11 mouse cellular contexts compared by ENCODE assay signal in the genomic region with DNA sequence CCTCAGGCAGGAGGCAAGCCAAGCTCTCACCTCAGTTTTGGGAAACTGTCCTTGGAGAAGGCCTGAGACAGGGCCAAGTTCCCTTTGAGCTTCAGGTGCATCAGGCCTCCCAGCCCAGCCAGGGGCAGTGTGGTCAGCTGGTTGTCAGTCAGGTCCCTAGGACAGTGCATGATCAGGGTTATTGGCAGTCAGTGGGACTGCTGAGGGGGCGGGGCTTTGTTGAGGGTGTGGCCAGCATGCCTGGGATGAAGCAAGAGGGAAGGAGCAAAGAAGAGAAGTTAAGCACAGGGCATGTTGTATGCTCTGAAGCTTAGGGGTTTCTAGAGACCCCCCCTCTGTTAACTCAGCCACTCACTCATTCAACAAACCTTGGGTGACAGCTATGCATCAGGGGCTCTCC. TPM values are rescaled to one million over a fixed set of nuclear protein-coding genes. Genes with fewer than 3 reads are reported as not detected.
A peak's percentile ranks its signal among the peaks of the same experiment; 100 is the strongest.
DNase-seq lines count a peak whose midpoint lies in the region; ATAC-seq and TF ChIP-seq lines count a peak whose summit lies in the region.
"Had no signal": no experiment of that assay in that cellular context is flagged by ENCODE, and none has a peak within 500 bp of the region (broad histone marks: within the 10 kb centered on the region; RNA-seq: fewer than 3 reads in every experiment).

No protein-coding gene starts in this region.

- no peak overlapping the region for H3K4me3 ChIP-seq in gastrocnemius, adult 2 months
- no peak overlapping the region for H3K4me3 ChIP-seq in limb, embryonic 11.5 days (ENCODE audit: low read depth, low read length)
- no peak overlapping the region for H3K4me3 ChIP-seq in limb, embryonic 10.5 days
- no peak overlapping the region for H3K4me3 ChIP-seq in MEL (ENCODE audit: control insufficient read depth in 1 of 2, insufficient read depth in 1 of 2, low read depth in 2 of 2, low read length in 2 of 2)
- H3K4me3 ChIP-seq in liver, embryonic 13.5 days (replicated peaks) = no peak overlapping the region
- H3K4me3 ChIP-seq: forebrain, embryonic 10.5 days had no signal

- H3K9me3 ChIP-seq in limb, embryonic 11.5 days (ENCODE audit: control insufficient read depth, low read length) = no peaks in the 10 kb centered on the region
- H3K9me3 ChIP-seq in limb, embryonic 10.5 days (replicated peaks) = no peaks in the 10 kb centered on the region
- no peaks in the 10 kb centered on the region for H3K9me3 ChIP-seq in MEL (replicated peaks; ENCODE audit: insufficient read depth, low read length)
- no peaks in the 10 kb centered on the region for H3K9me3 ChIP-seq in liver, embryonic 13.5 days (replicated peaks)
- H3K9me3 ChIP-seq: forebrain, embryonic 10.5 days had no signal

- peak; percentile 47 for DNase-seq in gastrocnemius, adult 2 months
- no peak for DNase-seq in gastrocnemius, adult 18-20 months (ENCODE audit: low spot score)
- DNase-seq in limb, embryonic 11.5 days (ENCODE audit: low spot score) = no peak
- no peak for DNase-seq in limb, embryonic 10.5 days (ENCODE audit: low spot score)
- DNase-seq in MEL (ENCODE audit: low read depth, low spot score) = peak; percentile 11
- DNase-seq in liver, embryonic 13.5 days = peak; percentile 7
- DNase-seq in frontal cortex, postnatal 36 days (ENCODE audit: low spot score in 2 of 2) = no peak
- DNase-seq in left cerebral cortex, adult 11 months (ENCODE audit: low spot score) = no peak
- DNase-seq: embryo, embryonic 11 days; lung, embryonic 14.5 days had no signal

- no peaks in the 10 kb centered on the region for H3K27me3 ChIP-seq in limb, embryonic 11.5 days (ENCODE audit: control insufficient read depth, insufficient read depth, low read length)
- H3K27me3 ChIP-seq in limb, embryonic 10.5 days (ENCODE audit: low read depth, poor library complexity, severe bottlenecking) = peaks cover 23% of the 10 kb centered on the region
- peaks cover 1 to 2% of the 10 kb centered on the region in 2 experiments; a peak in 2 of 4 replicates for H3K27me3 ChIP-seq in MEL (ENCODE audit: control insufficient read depth in 1 of 2, insufficient read depth in 2 of 2, low read length in 2 of 2)
- H3K27me3 ChIP-seq in liver, embryonic 13.5 days = peaks cover under 1% of the 10 kb centered on the region; the same call in 1 of the 2 replicates

- H3K4me2 ChIP-seq in limb, embryonic 11.5 days (ENCODE audit: low read depth, severe bottlenecking) = no peak overlapping the region
- H3K4me2 ChIP-seq in liver, embryonic 13.5 days = no peak overlapping the region
- H3K4me2 ChIP-seq: lung, embryonic 14.5 days had no signal

- no peak for TF ChIP-seq CTCF in gastrocnemius, adult 2 months (IDR thresholded peaks at IDR 0.05)
- TF ChIP-seq CTCF in MEL (IDR thresholded peaks at IDR 0.05 in 2 of 3, conservative IDR thresholded peaks at IDR 0.05 in 1 of 3; ENCODE audit: control insufficient read depth in 1 of 3, insufficient read depth in 1 of 3, low read depth in 2 of 3, low read length in 3 of 3, poor library complexity in 1 of 3, severe bottlenecking in 1 of 3) = no peak

- 16% methylated on average over 1 of the region's 1 CpGs for WGBS in limb, embryonic 11.5 days
- 12% methylated on average over 1 of the region's 1 CpGs for WGBS in limb, embryonic 10.5 days
- 10% methylated on average over 1 of the region's 1 CpGs for WGBS in liver, embryonic 13.5 days (ENCODE audit: insufficient replicate concordance)

- no peak overlapping the region for H3K9ac ChIP-seq in limb, embryonic 11.5 days (ENCODE audit: low read length)
- no peak overlapping the region for H3K9ac ChIP-seq in MEL (ENCODE audit: control insufficient read depth, low read depth, low read length, poor library complexity, severe bottlenecking)
- H3K9ac ChIP-seq in liver, embryonic 13.5 days = no peak overlapping the region
- H3K9ac ChIP-seq: lung, embryonic 14.5 days had no signal

- no peaks in the 10 kb centered on the region for H3K79me2 ChIP-seq in MEL (ENCODE audit: control insufficient read depth, insufficient read depth, low read length, poor library complexity)

- peaks cover 9% of the 10 kb centered on the region for H3K4me1 ChIP-seq in limb, embryonic 11.5 days (ENCODE audit: control insufficient read depth, insufficient read depth, low read length)
- H3K4me1 ChIP-seq in limb, embryonic 10.5 days = peaks cover 31% of the 10 kb centered on the region
- peaks cover 0 to 7% of the 10 kb centered on the region in 2 experiments; a peak in 3 of 4 replicates for H3K4me1 ChIP-seq in MEL (ENCODE audit: control insufficient read depth in 1 of 2, insufficient read depth in 2 of 2, low read length in 2 of 2)
- no peaks in the 10 kb centered on the region for H3K4me1 ChIP-seq in liver, embryonic 13.5 days (replicated peaks)

- peak; percentile 22; the same call in 1 of the 2 replicates for ATAC-seq in limb, embryonic 11.5 days (ENCODE audit: insufficient number of reproducible peaks, low FRiP score, low TSS enrichment, low read depth)
- ATAC-seq in liver, embryonic 13.5 days (ENCODE audit: low read depth) = 0 out of 2 replicates have a peak, but pooled peaks have one; percentile 31

- intact Hi-C loops in gastrocnemius, adult 2 months (cut with DNase I) = no loop called here

- TF ChIP-seq RAD21 in MEL (IDR thresholded peaks at IDR 0.05; ENCODE audit: low read depth, low read length) = no peak

- no peak for TF ChIP-seq EP300 in MEL (IDR thresholded peaks at IDR 0.05; ENCODE audit: low read depth in 1 of 2, low read length in 2 of 2)

- TF ChIP-seq POLR2A in MEL (IDR thresholded peaks at IDR 0.05; ENCODE audit: control insufficient read depth in 1 of 2, insufficient read depth in 1 of 2, low read depth in 1 of 2, low read length in 2 of 2, poor library complexity in 1 of 2) = no peak

- no peaks in the 10 kb centered on the region for H3K36me3 ChIP-seq in limb, embryonic 11.5 days (ENCODE audit: control insufficient read depth, insufficient read depth, low read length)
- H3K36me3 ChIP-seq in limb, embryonic 10.5 days = no peaks in the 10 kb centered on the region
- peaks cover 0 to 2% of the 10 kb centered on the region in 2 experiments; a peak in 1 of 4 replicates for H3K36me3 ChIP-seq in MEL (ENCODE audit: control insufficient read depth in 1 of 2, insufficient read depth in 2 of 2, low read length in 2 of 2)
- H3K36me3 ChIP-seq in liver, embryonic 13.5 days = no peaks in the 10 kb centered on the region
- H3K36me3 ChIP-seq: forebrain, embryonic 10.5 days had no signal

- no peak overlapping the region for H3K27ac ChIP-seq in gastrocnemius, adult 2 months
- no peak overlapping the region for H3K27ac ChIP-seq in limb, embryonic 11.5 days (replicated peaks; ENCODE audit: low read depth, low read length)
- H3K27ac ChIP-seq in limb, embryonic 10.5 days = no peak overlapping the region
- no peak overlapping the region for H3K27ac ChIP-seq in MEL (ENCODE audit: control insufficient read depth, low read depth, low read length)
- no peak overlapping the region for H3K27ac ChIP-seq in liver, embryonic 13.5 days
- H3K27ac ChIP-seq: forebrain, embryonic 10.5 days had no signal

TF ChIP-seq in MEL, 35 proteins besides CTCF, POLR2A, EP300 and RAD21:
- TF ChIP-seq TCF12 (IDR thresholded peaks at IDR 0.05; ENCODE audit: low read depth, low read length) = no peak
- no peak for TF ChIP-seq TAL1 (IDR thresholded peaks at IDR 0.05; ENCODE audit: low read length)
- TF ChIP-seq MAFK (IDR thresholded peaks at IDR 0.05; ENCODE audit: borderline replicate concordance, low read depth, low read length) = no peak
- TF ChIP-seq UBTF (IDR thresholded peaks at IDR 0.05; ENCODE audit: borderline replicate concordance, insufficient read depth, low read depth, low read length) = no peak
- TF ChIP-seq KAT2A (conservative IDR thresholded peaks at IDR 0.05; ENCODE audit: low read depth, low read length) = no peak
- TF ChIP-seq MYC (IDR thresholded peaks at IDR 0.05; ENCODE audit: low read depth, low read length) = no peak
- TF ChIP-seq GATA1 (IDR thresholded peaks at IDR 0.05; ENCODE audit: low read depth, low read length) = no peak
- no peak for TF ChIP-seq RCOR1 (IDR thresholded peaks at IDR 0.05; ENCODE audit: low read depth, low read length)
- no peak for TF ChIP-seq ELF1 (IDR thresholded peaks at IDR 0.05; ENCODE audit: low read depth, low read length)
- no peak for TF ChIP-seq BHLHE40 (IDR thresholded peaks at IDR 0.05; ENCODE audit: borderline replicate concordance, low read depth, low read length)
- TF ChIP-seq ZKSCAN1 (IDR thresholded peaks at IDR 0.05; ENCODE audit: low read depth, low read length) = no peak
- TF ChIP-seq ZNF384 (IDR thresholded peaks at IDR 0.05; ENCODE audit: low read depth, low read length) = no peak
- no peak for TF ChIP-seq ZMIZ1 (IDR thresholded peaks at IDR 0.05; ENCODE audit: low read depth, low read length)
- TF ChIP-seq SMC3 (IDR thresholded peaks at IDR 0.05; ENCODE audit: low read depth, low read length) = no peak
- TF ChIP-seq MAZ (IDR thresholded peaks at IDR 0.05; ENCODE audit: low read depth, low read length) = no peak

RNA-seq across cellular contexts. Expression of gene Ube2t, which starts 33.6 kb away (rescaled TPM):
- 10 to 100 TPM in 1 of 2 experiments, 1 to 10 TPM in 1; 4.3 to 11.4 TPM for total RNA-seq in gastrocnemius, adult 2 months (2021)
- total RNA-seq in gastrocnemius, adult 18-20 months (2021) = 1 to 10 TPM; 5.5 to 6.6 TPM
- polyA plus RNA-seq in limb, embryonic 11.5 days (2014; fragmentation: Nextera tagmentation; extraction: Ambion mirVana) = 46.7 and 48.6 TPM in 2 replicates
- 50.2 and 51.1 TPM in 2 replicates for polyA plus RNA-seq in limb, embryonic 10.5 days (2016; fragmentation: Nextera tagmentation; extraction: Ambion mirVana)
- total RNA-seq in MEL (2012; rRNA removed) = 14.4 and 16.9 TPM in 2 replicates
- polyA plus RNA-seq in MEL (2012; ENCODE audit: insufficient read depth in 1 of 2, insufficient read length in 2 of 2, low read depth in 1 of 2, low replicate concordance in 2 of 2, missing spikeins in 1 of 2) = 10 to 100 TPM in 1 of 2 experiments, not detected in 1; 23.1 TPM
- polyA plus RNA-seq in liver, embryonic 13.5 days (2015; fragmentation: Nextera tagmentation; extraction: Ambion mirVana) = 44.2 and 44.9 TPM in 2 replicates

RNA-seq across cellular contexts. Expression of gene Ppp1r12b, which starts 40.2 kb away (rescaled TPM):
- 100 to 1,000 TPM; 172 to 212 TPM for total RNA-seq in gastrocnemius, adult 2 months (2021)
- 100 to 1,000 TPM; 152 to 171 TPM for total RNA-seq in gastrocnemius, adult 18-20 months (2021)
- polyA plus RNA-seq in limb, embryonic 11.5 days (2014; fragmentation: Nextera tagmentation; extraction: Ambion mirVana) = 6.3 and 6.4 TPM in 2 replicates
- polyA plus RNA-seq in limb, embryonic 10.5 days (2016; fragmentation: Nextera tagmentation; extraction: Ambion mirVana) = 5.5 and 5.7 TPM in 2 replicates
- 4.5 and 4.7 TPM in 2 replicates for total RNA-seq in MEL (2012; rRNA removed)
- 1 to 10 TPM in 1 of 2 experiments, not detected in 1; 7.8 TPM for polyA plus RNA-seq in MEL (2012; ENCODE audit: insufficient read depth in 1 of 2, insufficient read length in 2 of 2, low read depth in 1 of 2, low replicate concordance in 2 of 2, missing spikeins in 1 of 2)
- 1.9 and 2.2 TPM in 2 replicates for polyA plus RNA-seq in liver, embryonic 13.5 days (2015; fragmentation: Nextera tagmentation; extraction: Ambion mirVana)

Comparison
In these comparisons a context has a peak if more than half of its experiments do, and no peak if none do; other contexts are left out.
1. DNase-seq: peak in gastrocnemius, adult 2 months (single experiment), MEL (single experiment) and liver, embryonic 13.5 days (single experiment); none in gastrocnemius, adult 18-20 months (single experiment), limb, embryonic 11.5 days (single experiment), limb, embryonic 10.5 days (single experiment), frontal cortex, postnatal 36 days (0 of 2) and left cerebral cortex, adult 11 months (single experiment).